Mouse (Mus musculus) spleen, adult 2 months (tissue): ENCODE data around the gene A3galt2.

ENCODE experiments used
- CTCF ChIP-seq: fragments of 200-500 bp; IDR thresholded peaks from 2 replicates; pipeline ENCODE4 v1.5.1; 2011; ENCODE audit warnings: mild to moderate bottlenecking, inconsistent platforms; ENCODE audit not compliant: insufficient read depth, insufficient read length, insufficient replicate concordance; ENCODE audit errors: extremely low read depth
- POLR2A ChIP-seq: fragments of 200-500 bp; IDR thresholded peaks from 2 replicates; pipeline ENCODE4 v1.6.1; 2011; ENCODE audit warnings: low read depth, low read length, inconsistent platforms

DNA sequence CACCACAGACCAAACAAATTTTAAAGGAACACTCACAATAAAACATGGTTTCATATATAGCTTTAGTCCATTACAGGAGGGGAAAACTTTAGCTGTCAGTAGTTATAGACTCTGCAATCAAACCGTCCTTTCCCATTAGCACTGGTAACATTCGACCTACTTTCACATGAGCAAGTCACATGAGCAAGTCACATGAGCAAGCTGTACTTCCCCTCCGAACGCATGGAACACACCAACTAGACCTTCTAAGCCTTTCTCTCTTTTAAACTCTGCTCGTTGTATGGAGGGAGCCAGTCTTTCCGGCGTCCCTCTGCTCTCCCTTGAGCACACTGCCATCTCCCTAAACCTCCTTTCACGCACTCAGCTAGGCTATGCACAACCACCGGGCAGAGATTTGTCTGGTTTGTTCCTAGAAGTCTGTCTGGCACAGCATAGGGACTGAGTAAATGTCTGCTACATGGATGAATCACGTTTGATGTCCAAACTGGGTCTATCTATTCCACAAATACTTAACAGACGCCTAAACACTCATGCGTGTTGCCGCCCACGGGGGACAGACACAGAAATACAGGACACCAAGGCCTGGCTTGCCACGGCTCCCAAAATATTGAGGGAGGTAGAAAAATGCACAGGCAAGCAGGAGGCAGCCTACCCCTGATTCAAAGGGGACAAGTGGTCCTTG is 29.9 kb downstream of the A3galt2 start:
- TF ChIP-seq CTCF (no peak), POLR2A (no peak)
